Mouse (Mus musculus) kidney, postnatal 36 days (tissue): ENCODE measurements around the gene Rhoh.

Experiments
- DNase-seq, 2 experiments: peaks; one replicate each; pipeline ENCODE4 v3.0.0; 2021 to 2022; ENCODE audit warnings: mixed read lengths in 2 of 2

Rhoh gene

GRCm38 (mm10) chr5:65897731-65898130, 36.7 kb downstream of the Rhoh start:
- no peak for DNase-seq

GRCm38 (mm10) chr5:65898683-65899082, 37.7 kb downstream of the Rhoh start:
- no peak for DNase-seq

- DNase-seq, result no peak
Observed at GRCm38 (mm10) chr5:65900113-65900512, 39.1 kb downstream of the Rhoh start.

- DNase-seq, result peak in 1 of 2 experiments; percentile 5
Observed at GRCm38 (mm10) chr5:65900862-65901265, 39.9 kb downstream of the Rhoh start.

GRCm38 (mm10) chr5:65901868-65902418, 40.9 kb downstream of the Rhoh start:
- DNase-seq, result no peak

GRCm38 (mm10) chr5:65902811-65903210, 41.8 kb downstream of the Rhoh start:
- no peak for DNase-seq

GRCm38 (mm10) chr5:65904476-65904875, 43.5 kb downstream of the Rhoh start:
- no peak for DNase-seq

- peak; percentile 8 to 16 for DNase-seq
Observed at GRCm38 (mm10) chr5:65908751-65909150, 47.7 kb downstream of the Rhoh start.

- no peak for DNase-seq
Observed at GRCm38 (mm10) chr5:65909321-65909720, 48.3 kb downstream of the Rhoh start.

GRCm38 (mm10) chr5:65910398-65910797, 49.4 kb downstream of the Rhoh start:
- no peak for DNase-seq

GRCm38 (mm10) chr5:65911676-65912075, 50.7 kb downstream of the Rhoh start:
- DNase-seq, result no peak

- DNase-seq, result no peak
Observed at GRCm38 (mm10) chr5:65912201-65912600, 51.2 kb downstream of the Rhoh start.

GRCm38 (mm10) chr5:65913126-65913525, 52.1 kb downstream of the Rhoh start:
- DNase-seq, result no peak

GRCm38 (mm10) chr5:65914342-65914741, 53.3 kb downstream of the Rhoh start:
- DNase-seq, result no peak

- DNase-seq, result no peak
Observed at GRCm38 (mm10) chr5:65916930-65917329, 55.9 kb downstream of the Rhoh start.

GRCm38 (mm10) chr5:65918601-65919000, 57.6 kb downstream of the Rhoh start:
- DNase-seq, result no peak

GRCm38 (mm10) chr5:65919326-65919725, 58.3 kb downstream of the Rhoh start:
- peak; percentile 3 to 14 for DNase-seq

GRCm38 (mm10) chr5:65919904-65920303, 58.9 kb downstream of the Rhoh start:
- no peak for DNase-seq

GRCm38 (mm10) chr5:65920701-65921426, 59.9 kb downstream of the Rhoh start:
- no peak for DNase-seq

GRCm38 (mm10) chr5:65921477-65922138, 60.6 kb downstream of the Rhoh start:
- DNase-seq, result no peak

GRCm38 (mm10) chr5:65926666-65927065, 65.7 kb downstream of the Rhoh start:
- DNase-seq, result no peak

GRCm38 (mm10) chr5:65929162-65929561, 68.1 kb downstream of the Rhoh start:
- DNase-seq, result no peak

- peak; percentile 36 to 38 for DNase-seq
Observed at GRCm38 (mm10) chr5:65930171-65930570, 69.2 kb downstream of the Rhoh start.

- DNase-seq, result no peak
Observed at GRCm38 (mm10) chr5:65933258-65933657, 72.2 kb downstream of the Rhoh start.
